Mouse (Mus musculus): ENCODE data around the gene Olfr1336. TPM values are rescaled to one million over a fixed set of nuclear protein-coding genes. Genes with fewer than 3 reads are reported as not detected.

Gene Olfr1336
- not detected in 2 replicates for polyA plus RNA-seq (2012; rRNA removed)

GRCm38 (mm10) chr7:6455868-6456267 is at the start of gene Olfr1336:
Olfr1336 (plus strand) TSS chr7:6456168.
- Histone ChIP-seq H3K4me3 (ENCODE audit: control insufficient read depth, insufficient read depth, low read length) (no peak within 1 kb of the TSS), H3K4me1 (replicated peaks; ENCODE audit: control insufficient read depth, insufficient read depth, low read length) (no peaks in the 10 kb centered on the region), H3K27me3 (ENCODE audit: control insufficient read depth, insufficient read depth, low read length) (no peaks in the 10 kb centered on the region), H3K36me3 (ENCODE audit: control insufficient read depth, insufficient read depth, low read length) (no peaks in the 10 kb centered on the region), H3K27ac (ENCODE audit: control insufficient read depth, insufficient read depth, low read length) (no peak within 1 kb of the TSS)
- DNase-seq = no peak
- TF ChIP-seq CTCF (IDR thresholded peaks at IDR 0.05; ENCODE audit: borderline replicate concordance, control insufficient read depth, extremely low read depth, insufficient read depth, low read length, poor library complexity) (no peak), POLR2A (IDR thresholded peaks at IDR 0.05; ENCODE audit: control insufficient read depth, extremely low read depth, insufficient read depth, low read length, poor library complexity) (no peak)

- peak; percentile 61 for DNase-seq
- H3K4me1 ChIP-seq (replicated peaks; ENCODE audit: control insufficient read depth, insufficient read depth, low read length) = no peaks in the 10 kb centered on the region
- H3K36me3 ChIP-seq (ENCODE audit: control insufficient read depth, insufficient read depth, low read length) = no peaks in the 10 kb centered on the region
- H3K27me3 ChIP-seq (ENCODE audit: control insufficient read depth, insufficient read depth, low read length) = no peaks in the 10 kb centered on the region
- WGBS = 4% methylated on average over 17 of the region's 17 CpGs
- H3K27ac ChIP-seq (ENCODE audit: control insufficient read depth, insufficient read depth, low read length) = no peak within 1 kb of the TSS
- no peak within 1 kb of the TSS for H3K4me3 ChIP-seq (ENCODE audit: control insufficient read depth, insufficient read depth, low read length)
- TF ChIP-seq CTCF (IDR thresholded peaks at IDR 0.05; ENCODE audit: borderline replicate concordance, control insufficient read depth, extremely low read depth, insufficient read depth, low read length, poor library complexity) (no peak), POLR2A (IDR thresholded peaks at IDR 0.05; ENCODE audit: control insufficient read depth, extremely low read depth, insufficient read depth, low read length, poor library complexity) (no peak)
These were observed 45.9 kb upstream of the Olfr1336 start, which contains the start of gene Gm20715 for GRCm38 (mm10) chr7:6410043-6410442. Gm20715 (plus strand) TSS chr7:6410277.

DNA sequence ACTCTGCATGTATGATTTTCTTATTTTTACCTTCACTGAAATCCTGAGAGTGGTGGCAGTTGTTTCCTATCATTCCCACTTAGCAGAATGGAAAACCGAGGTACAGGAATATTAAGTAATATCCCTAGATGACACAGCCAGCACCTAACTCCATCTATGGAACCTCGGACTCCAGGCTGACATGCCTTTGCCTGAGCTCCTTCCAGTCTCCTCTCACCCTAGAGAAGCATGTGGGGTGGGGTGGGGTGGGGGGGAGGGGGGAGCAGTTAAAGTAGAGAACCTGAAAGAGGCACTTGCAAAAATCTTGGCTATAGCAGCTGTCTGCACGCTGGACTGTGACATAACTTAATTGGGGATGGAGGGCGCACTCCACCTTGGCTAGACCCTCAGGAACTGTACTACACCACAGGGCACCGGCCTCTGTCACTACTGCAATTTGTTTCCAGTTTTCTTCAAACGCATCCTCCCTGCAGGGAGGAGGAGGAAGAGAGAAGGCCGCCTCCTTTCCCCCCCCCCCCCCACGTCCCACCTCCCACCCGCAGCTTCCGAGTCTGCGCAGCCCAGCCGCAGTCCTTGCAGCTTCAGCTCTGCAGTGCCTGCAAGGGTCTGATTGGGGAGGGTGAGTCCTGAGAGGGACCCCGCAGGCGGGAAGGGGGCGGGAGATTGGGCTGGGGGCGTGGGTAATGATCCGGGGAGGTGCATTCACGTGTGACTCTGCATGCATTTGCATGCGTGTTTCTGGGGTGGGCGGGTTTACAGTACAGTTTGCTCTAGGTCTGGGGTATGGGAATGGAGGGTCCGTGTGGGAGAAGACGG is 41.1 kb upstream of the Olfr1336 start:
- H3K27me3 ChIP-seq (ENCODE audit: control insufficient read depth, insufficient read depth, low read length) = no peaks in the 10 kb centered on the region
- DNase-seq = no peak
- H3K36me3 ChIP-seq (ENCODE audit: control insufficient read depth, insufficient read depth, low read length) = no peaks in the 10 kb centered on the region
- no peak overlapping the region for H3K4me3 ChIP-seq (ENCODE audit: control insufficient read depth, insufficient read depth, low read length)
- no peaks in the 10 kb centered on the region for H3K4me1 ChIP-seq (replicated peaks; ENCODE audit: control insufficient read depth, insufficient read depth, low read length)
- no peak for TF ChIP-seq CTCF (IDR thresholded peaks at IDR 0.05; ENCODE audit: borderline replicate concordance, control insufficient read depth, extremely low read depth, insufficient read depth, low read length, poor library complexity)
- no peak for TF ChIP-seq POLR2A (IDR thresholded peaks at IDR 0.05; ENCODE audit: control insufficient read depth, extremely low read depth, insufficient read depth, low read length, poor library complexity)
- WGBS = 9% methylated on average over 21 of the region's 22 CpGs
- H3K27ac ChIP-seq (ENCODE audit: control insufficient read depth, insufficient read depth, low read length) = no peak overlapping the region

DNA sequence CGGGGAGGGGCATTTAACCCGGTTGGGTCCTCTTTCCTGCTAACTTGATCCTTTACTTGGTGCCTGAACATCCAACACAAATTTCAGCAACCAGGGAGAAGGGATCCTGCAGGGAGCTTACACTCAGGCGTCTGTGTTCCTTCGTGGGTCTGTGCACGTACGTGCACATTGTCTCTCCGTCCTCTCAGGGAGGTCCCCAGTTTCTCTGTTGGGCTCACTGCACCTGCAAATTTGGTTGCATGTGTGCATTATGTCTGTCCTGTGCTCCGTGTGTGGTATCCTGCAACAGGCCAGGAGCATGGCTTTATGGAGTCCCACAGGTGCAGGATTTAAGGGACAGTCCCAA is 40.6 kb upstream of the Olfr1336 start:
- DNase-seq = no peak
- Histone ChIP-seq H3K4me3 (ENCODE audit: control insufficient read depth, insufficient read depth, low read length) (no peak overlapping the region), H3K36me3 (ENCODE audit: control insufficient read depth, insufficient read depth, low read length) (no peaks in the 10 kb centered on the region), H3K4me1 (replicated peaks; ENCODE audit: control insufficient read depth, insufficient read depth, low read length) (no peaks in the 10 kb centered on the region), H3K27me3 (ENCODE audit: control insufficient read depth, insufficient read depth, low read length) (no peaks in the 10 kb centered on the region), H3K27ac (ENCODE audit: control insufficient read depth, insufficient read depth, low read length) (no peak overlapping the region)
- 27% methylated on average over 8 of the region's 8 CpGs for WGBS
- no peak for TF ChIP-seq CTCF (IDR thresholded peaks at IDR 0.05; ENCODE audit: borderline replicate concordance, control insufficient read depth, extremely low read depth, insufficient read depth, low read length, poor library complexity)
- no peak for TF ChIP-seq POLR2A (IDR thresholded peaks at IDR 0.05; ENCODE audit: control insufficient read depth, extremely low read depth, insufficient read depth, low read length, poor library complexity)

- no peak for DNase-seq
These were observed 36.1 kb upstream of the Olfr1336 start for GRCm38 (mm10) chr7:6419894-6420293.

GRCm38 (mm10) chr7:6429381-6429780 is 26.6 kb upstream of the Olfr1336 start:
- Histone ChIP-seq H3K4me1 (replicated peaks; ENCODE audit: control insufficient read depth, insufficient read depth, low read length) (no peaks in the 10 kb centered on the region), H3K36me3 (ENCODE audit: control insufficient read depth, insufficient read depth, low read length) (no peaks in the 10 kb centered on the region), H3K27ac (ENCODE audit: control insufficient read depth, insufficient read depth, low read length) (no peak overlapping the region), H3K4me3 (ENCODE audit: control insufficient read depth, insufficient read depth, low read length) (no peak overlapping the region), H3K27me3 (ENCODE audit: control insufficient read depth, insufficient read depth, low read length) (no peaks in the 10 kb centered on the region)
- 83% methylated on average over 3 of the region's 3 CpGs for WGBS
- no peak for TF ChIP-seq CTCF (IDR thresholded peaks at IDR 0.05; ENCODE audit: borderline replicate concordance, control insufficient read depth, extremely low read depth, insufficient read depth, low read length, poor library complexity)
- no peak for TF ChIP-seq POLR2A (IDR thresholded peaks at IDR 0.05; ENCODE audit: control insufficient read depth, extremely low read depth, insufficient read depth, low read length, poor library complexity)
- DNase-seq = no peak

More at GRCm38 (mm10) chr7:6419894-6420293, 36.1 kb upstream of the Olfr1336 start:
- H3K27ac ChIP-seq (ENCODE audit: control insufficient read depth, insufficient read depth, low read length) = no peak overlapping the region
- WGBS = 85% methylated on average over 6 of the region's 6 CpGs
- no peaks in the 10 kb centered on the region for H3K36me3 ChIP-seq (ENCODE audit: control insufficient read depth, insufficient read depth, low read length)
- H3K27me3 ChIP-seq (ENCODE audit: control insufficient read depth, insufficient read depth, low read length) = no peaks in the 10 kb centered on the region
- no peaks in the 10 kb centered on the region for H3K4me1 ChIP-seq (replicated peaks; ENCODE audit: control insufficient read depth, insufficient read depth, low read length)
- no peak for TF ChIP-seq POLR2A (IDR thresholded peaks at IDR 0.05; ENCODE audit: control insufficient read depth, extremely low read depth, insufficient read depth, low read length, poor library complexity)
- TF ChIP-seq CTCF (IDR thresholded peaks at IDR 0.05; ENCODE audit: borderline replicate concordance, control insufficient read depth, extremely low read depth, insufficient read depth, low read length, poor library complexity) = no peak
- H3K4me3 ChIP-seq (ENCODE audit: control insufficient read depth, insufficient read depth, low read length) = no peak overlapping the region
